Mouse (Mus musculus) myocyte (in vitro differentiated cells): ENCODE measurements at regions not wholly inside any gene's neighbourhood (a gene's known extent, or its start where the extent isn't known, plus 50 kb on each side); places are given as distances from the start of the nearest gene placed in this dataset.

Experiments
- H3K27me3 ChIP-seq: one replicate; pipeline ENCODE4 v1.6.1; 2011; ENCODE audit not compliant: control insufficient read depth, insufficient read depth, insufficient read length
- H3K36me3 ChIP-seq: one replicate; pipeline ENCODE4 v1.6.1; 2011; ENCODE audit not compliant: control insufficient read depth, insufficient read depth
- H3K4me2 ChIP-seq: one replicate; pipeline ENCODE4 v1.6.1; 2011; ENCODE audit warnings: low read depth, control low read depth
- H3K4me3 ChIP-seq: one replicate; pipeline ENCODE4 v1.5.1; 2011; ENCODE audit warnings: mild to moderate bottlenecking, control low read depth, moderate library complexity
- H3K79me2 ChIP-seq: one replicate; pipeline ENCODE4 v1.6.1; 2011; ENCODE audit not compliant: control insufficient read depth, insufficient read depth
- H3ac ChIP-seq: one replicate; pipeline ENCODE4 v1.6.1; 2011; ENCODE audit not compliant: control insufficient read depth, insufficient read length
- CEBPB ChIP-seq: IDR thresholded peaks from 2 replicates; pipeline ENCODE4 v1.6.1; 2011; ENCODE audit warnings: mild to moderate bottlenecking, moderate library complexity; ENCODE audit not compliant: poor library complexity, insufficient read depth, severe bottlenecking
- E2F4 ChIP-seq: IDR thresholded peaks from one replicate; pipeline ENCODE4 v1.6.1; 2011; ENCODE audit warnings: mild to moderate bottlenecking, control low read depth, moderate library complexity; ENCODE audit not compliant: insufficient read depth
- MAX ChIP-seq: IDR thresholded peaks from one replicate; pipeline ENCODE4 v1.6.1; 2011; ENCODE audit warnings: low read depth, mild to moderate bottlenecking, control low read depth
- MYOD1 ChIP-seq, 3 experiments: IDR thresholded peaks; one replicate each; pipeline ENCODE4 v1.6.1; 2011; ENCODE audit warnings: control low read depth in 2 of 3, low read depth in 2 of 3, mild to moderate bottlenecking in 2 of 3, moderate library complexity in 1 of 3; ENCODE audit not compliant: insufficient read length in 2 of 3, control insufficient read depth in 1 of 3
- MYOG ChIP-seq, 3 experiments: IDR thresholded peaks; one replicate each; pipeline ENCODE4 v1.6.1; 2011; ENCODE audit warnings: control low read depth in 2 of 3, low read depth in 2 of 3, mild to moderate bottlenecking in 2 of 3; ENCODE audit not compliant: insufficient read length in 2 of 3, control insufficient read depth in 1 of 3, insufficient read depth in 1 of 3
- POLR2A ChIP-seq: IDR thresholded peaks from one replicate; pipeline ENCODE4 v1.6.1; 2011; ENCODE audit warnings: low read depth, mild to moderate bottlenecking, control low read depth, moderate library complexity; ENCODE audit not compliant: insufficient read length
- POLR2AphosphoS2 ChIP-seq: IDR thresholded peaks from one replicate; pipeline ENCODE4 v1.6.1; 2011; ENCODE audit warnings: low read depth, control low read depth; ENCODE audit not compliant: insufficient read length
- REST ChIP-seq: IDR thresholded peaks from one replicate; pipeline ENCODE4 v1.6.1; 2011; ENCODE audit warnings: mild to moderate bottlenecking, control low read depth, moderate library complexity; ENCODE audit not compliant: insufficient read depth, insufficient read length
- SRF ChIP-seq: IDR thresholded peaks from one replicate; pipeline ENCODE4 v1.6.1; 2011; ENCODE audit warnings: low read depth; ENCODE audit not compliant: control insufficient read depth, insufficient read length
- TCF12 ChIP-seq: IDR thresholded peaks from one replicate; pipeline ENCODE4 v1.6.1; 2011; ENCODE audit warnings: mild to moderate bottlenecking, control low read depth; ENCODE audit not compliant: poor library complexity, insufficient read depth, severe bottlenecking
- TCF3 ChIP-seq: IDR thresholded peaks from one replicate; pipeline ENCODE4 v1.6.1; 2011; ENCODE audit warnings: low read depth, control low read depth; ENCODE audit not compliant: insufficient read length
- USF1 ChIP-seq: IDR thresholded peaks from one replicate; pipeline ENCODE4 v1.6.1; 2011; ENCODE audit warnings: low read depth, mild to moderate bottlenecking, control low read depth, moderate library complexity

DNA sequence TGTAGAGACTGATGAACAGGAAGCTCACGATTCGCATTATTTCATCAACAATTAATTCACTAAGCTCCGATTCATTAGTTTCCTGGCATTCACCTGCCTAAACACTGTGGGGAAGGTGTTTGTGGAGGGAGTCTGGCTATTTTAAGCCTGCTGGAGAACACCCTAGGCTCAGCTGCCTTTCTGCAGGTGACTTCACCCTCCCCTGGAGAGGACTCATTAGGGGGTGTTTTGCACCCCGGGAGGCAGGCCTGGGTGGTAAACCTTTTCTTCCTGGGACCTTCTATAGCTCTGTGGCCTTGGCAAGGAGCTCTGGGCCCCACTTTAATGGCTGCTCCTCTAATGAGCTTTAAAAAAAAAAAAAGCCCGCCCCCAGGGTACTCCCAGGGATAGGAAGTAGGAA is 55.4 kb upstream of the Bnc1 start:
- no peak overlapping the region for H3K4me3 ChIP-seq
- no peak for TF ChIP-seq MYOD1 (IDR thresholded peaks at IDR 0.05; ENCODE audit: control insufficient read depth in 1 of 3, insufficient read length in 2 of 3, low read depth in 2 of 3)
- no peak for TF ChIP-seq POLR2AphosphoS2
- no peak for TF ChIP-seq CEBPB
- TF ChIP-seq REST: no peak
- no peak for TF ChIP-seq TCF12
- TF ChIP-seq MYOG (IDR thresholded peaks at IDR 0.05; ENCODE audit: control insufficient read depth in 1 of 3, insufficient read depth in 1 of 3, insufficient read length in 2 of 3, low read depth in 2 of 3): no peak
- no peak for TF ChIP-seq MAX
- no peak for TF ChIP-seq E2F4
- no peak for TF ChIP-seq SRF
- TF ChIP-seq TCF3: no peak
- TF ChIP-seq POLR2A: no peak
- TF ChIP-seq USF1: no peak

DNA sequence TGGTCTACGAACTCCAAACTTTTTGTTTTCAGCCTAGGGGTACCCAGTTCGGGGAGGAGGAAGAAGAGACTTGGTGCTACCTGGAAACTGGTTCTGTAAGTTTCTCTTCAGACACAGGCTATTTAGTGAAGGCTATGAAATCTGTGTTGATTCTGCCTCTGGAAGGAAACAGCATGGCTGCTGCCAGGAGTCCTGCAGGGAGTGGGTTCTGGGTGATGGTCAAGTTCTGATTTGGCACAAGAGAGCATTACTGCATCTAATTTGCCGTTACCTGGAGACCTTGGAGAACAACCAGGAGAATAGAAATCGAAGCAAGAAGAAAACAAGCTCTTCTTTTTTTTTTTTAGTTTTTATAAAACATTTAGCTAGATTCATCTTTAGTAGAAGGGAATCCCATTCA is 61.3 kb upstream of the Bnc1 start:
- TF ChIP-seq CEBPB (no peak), POLR2A (no peak), TCF3 (no peak), POLR2AphosphoS2 (no peak)
- Histone ChIP-seq H3K36me3 (no peaks in the 10 kb centered on the region), H3K4me2 (no peak overlapping the region), H3K27me3 (peaks cover 25% of the 10 kb centered on the region), H3ac (no peak overlapping the region), H3K4me3 (no peak overlapping the region), H3K79me2 (no peaks in the 10 kb centered on the region)

More for the DNA sequence above, 55.4 kb upstream of the Bnc1 start:
- Histone ChIP-seq H3K36me3 (no peaks in the 10 kb centered on the region), H3K4me2 (no peak overlapping the region), H3K79me2 (no peaks in the 10 kb centered on the region), H3ac (no peak overlapping the region), H3K27me3 (peaks cover 17% of the 10 kb centered on the region)

DNA sequence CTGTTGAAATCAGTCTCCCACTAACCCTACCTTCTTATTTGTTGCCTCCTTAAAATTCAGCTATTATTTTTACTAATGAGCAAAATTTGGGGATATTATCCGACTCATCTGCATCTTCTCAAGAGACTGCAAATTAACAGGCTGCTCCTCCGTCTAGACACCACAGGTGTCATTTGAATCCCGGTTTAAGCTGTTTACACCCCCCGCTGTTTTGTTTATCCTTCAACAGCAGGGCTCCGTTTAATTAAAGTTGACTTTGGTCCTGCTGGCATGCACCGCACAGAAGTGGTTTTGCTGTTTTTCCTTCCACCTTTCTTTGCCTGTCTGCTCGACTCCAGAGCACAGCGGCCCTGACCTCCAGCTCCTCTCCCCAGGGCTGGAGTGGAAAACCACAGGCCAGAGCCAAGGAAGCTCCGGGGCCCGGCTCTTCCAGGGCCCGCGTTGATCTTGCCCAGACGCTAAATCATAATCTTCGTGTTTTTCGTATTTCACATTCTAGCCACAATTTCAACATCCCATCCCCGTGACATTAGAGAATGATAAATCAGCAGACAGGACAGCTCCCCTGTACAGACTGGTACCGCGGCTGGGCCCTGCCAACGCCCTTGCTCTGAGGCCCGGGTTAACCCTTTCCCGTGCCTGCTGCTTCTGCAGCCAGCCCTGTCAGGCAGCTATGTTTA is 64.6 kb upstream of the Bnc1 start:
- H3ac ChIP-seq: no peak overlapping the region
- TF ChIP-seq USF1 (no peak), SRF (no peak), POLR2AphosphoS2 (no peak), TCF12 (no peak), CEBPB (no peak), MYOG (IDR thresholded peaks at IDR 0.05; ENCODE audit: control insufficient read depth in 1 of 3, insufficient read depth in 1 of 3, insufficient read length in 2 of 3, low read depth in 2 of 3) (no peak), E2F4 (no peak), REST (no peak), MYOD1 (IDR thresholded peaks at IDR 0.05; ENCODE audit: control insufficient read depth in 1 of 3, insufficient read length in 2 of 3, low read depth in 2 of 3) (no peak), POLR2A (no peak), TCF3 (no peak), MAX (no peak)
- H3K4me2 ChIP-seq: peak overlapping the region; percentile 42
- no peaks in the 10 kb centered on the region for H3K79me2 ChIP-seq
- H3K27me3 ChIP-seq: peaks cover 21% of the 10 kb centered on the region
- no peak overlapping the region for H3K4me3 ChIP-seq
- no peaks in the 10 kb centered on the region for H3K36me3 ChIP-seq

DNA sequence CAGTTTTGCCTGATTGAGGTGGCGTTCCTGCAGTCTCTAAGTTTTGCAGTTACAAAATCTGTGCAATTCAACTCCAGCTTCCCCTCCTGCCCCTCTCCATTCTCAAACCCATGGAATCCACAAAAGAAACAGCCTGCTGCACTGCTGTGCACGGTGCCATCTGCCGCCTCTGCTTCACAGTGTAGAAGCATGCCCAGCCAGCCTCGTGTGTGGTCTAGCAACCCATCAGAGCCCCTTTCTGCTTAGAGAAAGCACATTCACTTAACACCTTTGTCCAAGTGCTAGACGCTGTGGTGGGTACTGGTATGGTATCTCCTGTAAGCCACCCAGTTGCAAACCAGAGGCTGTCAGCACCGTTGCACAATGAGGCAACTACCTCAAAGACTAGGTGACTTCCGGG is 71.3 kb upstream of the Bnc1 start:
- no peak for TF ChIP-seq MAX
- no peak for TF ChIP-seq POLR2AphosphoS2
- TF ChIP-seq TCF12: no peak
- TF ChIP-seq MYOD1 (IDR thresholded peaks at IDR 0.05; ENCODE audit: control insufficient read depth in 1 of 3, insufficient read length in 2 of 3, low read depth in 2 of 3): no peak
- no peak for TF ChIP-seq MYOG (IDR thresholded peaks at IDR 0.05; ENCODE audit: control insufficient read depth in 1 of 3, insufficient read depth in 1 of 3, insufficient read length in 2 of 3, low read depth in 2 of 3)
- no peak for TF ChIP-seq POLR2A
- no peak for TF ChIP-seq E2F4
- TF ChIP-seq TCF3: no peak
- TF ChIP-seq SRF: no peak
- no peak for TF ChIP-seq REST
- Histone ChIP-seq H3K4me3 (no peak overlapping the region), H3ac (no peak overlapping the region), H3K36me3 (no peaks in the 10 kb centered on the region), H3K4me2 (no peak overlapping the region), H3K27me3 (peaks cover 5% of the 10 kb centered on the region), H3K79me2 (no peaks in the 10 kb centered on the region)
